ENCODE assay signal across 28 mouse cellular contexts in genomic region chr1:184903697-184904096, GRCm38 (mm10). TPM values are rescaled to one million over a fixed set of nuclear protein-coding genes. Genes with fewer than 3 reads are reported as not detected.
A peak's percentile ranks its signal among the peaks of the same experiment; 100 is the strongest.
DNase-seq lines count a peak whose midpoint lies in the region; ATAC-seq and TF ChIP-seq lines count a peak whose summit lies in the region.
"Had no signal": no experiment of that assay in that cellular context is flagged by ENCODE, and none has a peak within 500 bp of the region (broad histone marks: within the 10 kb centered on the region; RNA-seq: fewer than 3 reads in every experiment).

No protein-coding gene starts in this region.

- H3K27ac ChIP-seq in embryonic facial prominence, embryonic 14.5 days (replicated peaks; ENCODE audit: low read depth, low read length) = no peak overlapping the region
- no peak overlapping the region for H3K27ac ChIP-seq in embryonic facial prominence, embryonic 10.5 days (replicated peaks)
- 0 out of 2 replicates have a peak overlapping the region, but pooled peaks have one; percentile 74 for H3K27ac ChIP-seq in hindbrain, embryonic 10.5 days
- H3K27ac ChIP-seq in hindbrain, postnatal 0 days = no peak overlapping the region
- H3K27ac ChIP-seq in hindbrain, embryonic 12.5 days = no peak overlapping the region
- H3K27ac ChIP-seq in hindbrain, embryonic 13.5 days = no peak overlapping the region
- H3K27ac ChIP-seq in stomach, postnatal 0 days (replicated peaks) = no peak overlapping the region
- H3K27ac ChIP-seq: embryonic facial prominence, embryonic 12.5 days; embryonic facial prominence, embryonic 15.5 days; forebrain, embryonic 10.5 days; forebrain, embryonic 12.5 days had no signal

- H3K9me3 ChIP-seq in embryonic facial prominence, embryonic 14.5 days (ENCODE audit: control insufficient read depth, low read length) = no peaks in the 10 kb centered on the region
- no peaks in the 10 kb centered on the region for H3K9me3 ChIP-seq in embryonic facial prominence, embryonic 10.5 days
- H3K9me3 ChIP-seq in hindbrain, embryonic 10.5 days = no peaks in the 10 kb centered on the region
- H3K9me3 ChIP-seq in hindbrain, postnatal 0 days (ENCODE audit: low read length) = no peaks in the 10 kb centered on the region
- no peaks in the 10 kb centered on the region for H3K9me3 ChIP-seq in hindbrain, embryonic 12.5 days (replicated peaks)
- no peaks in the 10 kb centered on the region for H3K9me3 ChIP-seq in hindbrain, embryonic 13.5 days
- no peaks in the 10 kb centered on the region for H3K9me3 ChIP-seq in stomach, postnatal 0 days (ENCODE audit: control insufficient read depth, low read length)
- H3K9me3 ChIP-seq: embryonic facial prominence, embryonic 12.5 days; embryonic facial prominence, embryonic 15.5 days; forebrain, embryonic 10.5 days; forebrain, embryonic 12.5 days had no signal

- 75% methylated on average over 7 of the region's 7 CpGs for WGBS in embryonic facial prominence, embryonic 14.5 days
- WGBS in embryonic facial prominence, embryonic 10.5 days = 84% methylated on average over 7 of the region's 7 CpGs
- WGBS in hindbrain, embryonic 10.5 days = 44% methylated on average over 7 of the region's 7 CpGs
- WGBS in hindbrain, postnatal 0 days = 43% methylated on average over 7 of the region's 7 CpGs
- WGBS in hindbrain, embryonic 12.5 days = 53% methylated on average over 7 of the region's 7 CpGs
- WGBS in hindbrain, embryonic 13.5 days = 33% methylated on average over 7 of the region's 7 CpGs
- WGBS in stomach, postnatal 0 days = 74% methylated on average over 7 of the region's 7 CpGs

- no peak for TF ChIP-seq EP300 in stomach, postnatal 0 days (optimal IDR thresholded peaks at IDR 0.05)

- H3K4me2 ChIP-seq in embryonic facial prominence, embryonic 14.5 days (ENCODE audit: low read depth, low read length) = no peak overlapping the region
- H3K4me2 ChIP-seq in hindbrain, postnatal 0 days (ENCODE audit: low read depth, low read length) = no peak overlapping the region
- H3K4me2 ChIP-seq in hindbrain, embryonic 12.5 days (replicated peaks) = no peak overlapping the region
- no peak overlapping the region for H3K4me2 ChIP-seq in hindbrain, embryonic 13.5 days
- no peak overlapping the region for H3K4me2 ChIP-seq in stomach, postnatal 0 days (replicated peaks; ENCODE audit: low read depth)
- H3K4me2 ChIP-seq: embryonic facial prominence, embryonic 12.5 days; embryonic facial prominence, embryonic 15.5 days; forebrain, embryonic 12.5 days had no signal

- no peak overlapping the region for H3K4me3 ChIP-seq in embryonic facial prominence, embryonic 14.5 days (ENCODE audit: low read depth, low read length)
- H3K4me3 ChIP-seq in embryonic facial prominence, embryonic 10.5 days = no peak overlapping the region
- no peak overlapping the region for H3K4me3 ChIP-seq in hindbrain, embryonic 10.5 days
- H3K4me3 ChIP-seq in hindbrain, postnatal 0 days (ENCODE audit: low read length) = no peak overlapping the region
- H3K4me3 ChIP-seq in hindbrain, embryonic 12.5 days = no peak overlapping the region
- no peak overlapping the region for H3K4me3 ChIP-seq in hindbrain, embryonic 13.5 days
- no peak overlapping the region for H3K4me3 ChIP-seq in stomach, postnatal 0 days (ENCODE audit: low read depth, low read length)
- H3K4me3 ChIP-seq: embryonic facial prominence, embryonic 12.5 days; embryonic facial prominence, embryonic 15.5 days; erythroblast, embryonic 14.5 days; forebrain, embryonic 10.5 days; forebrain, embryonic 12.5 days had no signal

- ATAC-seq in embryonic facial prominence, embryonic 14.5 days (ENCODE audit: low read depth) = peak; percentile 50
- no peak for ATAC-seq in hindbrain, postnatal 0 days
- ATAC-seq in hindbrain, embryonic 12.5 days (ENCODE audit: low FRiP score) = 0 out of 2 replicates have a peak, but pooled peaks have one; percentile 15
- no peak for ATAC-seq in hindbrain, embryonic 13.5 days (ENCODE audit: low FRiP score)
- peak; percentile 60; the same call in 1 of the 2 replicates for ATAC-seq in stomach, postnatal 0 days (ENCODE audit: low FRiP score, low TSS enrichment)
- ATAC-seq: forebrain, embryonic 14.5 days; forebrain, embryonic 16.5 days had no signal

- peaks cover 64% of the 10 kb centered on the region for H3K36me3 ChIP-seq in embryonic facial prominence, embryonic 14.5 days (ENCODE audit: control insufficient read depth, insufficient read depth, low read length)
- peaks cover 81% of the 10 kb centered on the region for H3K36me3 ChIP-seq in embryonic facial prominence, embryonic 10.5 days (replicated peaks)
- peaks cover 63% of the 10 kb centered on the region for H3K36me3 ChIP-seq in hindbrain, embryonic 10.5 days
- H3K36me3 ChIP-seq in hindbrain, postnatal 0 days (ENCODE audit: insufficient read depth, low read length) = peaks cover 19% of the 10 kb centered on the region
- H3K36me3 ChIP-seq in hindbrain, embryonic 12.5 days = peaks cover 46% of the 10 kb centered on the region
- peaks cover 71% of the 10 kb centered on the region for H3K36me3 ChIP-seq in hindbrain, embryonic 13.5 days
- H3K36me3 ChIP-seq in stomach, postnatal 0 days (ENCODE audit: control insufficient read depth, insufficient read depth, low read length) = peaks cover 6% of the 10 kb centered on the region; the same call in 1 of the 2 replicates

- H3K27me3 ChIP-seq in embryonic facial prominence, embryonic 14.5 days (replicated peaks; ENCODE audit: control insufficient read depth, insufficient read depth, low read length) = no peaks in the 10 kb centered on the region
- no peaks in the 10 kb centered on the region for H3K27me3 ChIP-seq in embryonic facial prominence, embryonic 10.5 days (replicated peaks; ENCODE audit: low read depth, poor library complexity, severe bottlenecking)
- no peaks in the 10 kb centered on the region for H3K27me3 ChIP-seq in hindbrain, embryonic 10.5 days (ENCODE audit: insufficient read depth, poor library complexity, severe bottlenecking)
- no peaks in the 10 kb centered on the region for H3K27me3 ChIP-seq in hindbrain, postnatal 0 days (ENCODE audit: insufficient read depth, low read length)
- no peaks in the 10 kb centered on the region for H3K27me3 ChIP-seq in hindbrain, embryonic 12.5 days
- H3K27me3 ChIP-seq in hindbrain, embryonic 13.5 days = no peaks in the 10 kb centered on the region
- no peaks in the 10 kb centered on the region for H3K27me3 ChIP-seq in stomach, postnatal 0 days (ENCODE audit: control insufficient read depth, insufficient read depth, low read length)
- H3K27me3 ChIP-seq: embryonic facial prominence, embryonic 12.5 days; embryonic facial prominence, embryonic 15.5 days; forebrain, embryonic 12.5 days had no signal

- TF ChIP-seq CTCF in hindbrain, postnatal 0 days (IDR thresholded peaks at IDR 0.05; ENCODE audit: low read depth) = no peak
- no peak for TF ChIP-seq CTCF in stomach, postnatal 0 days (IDR thresholded peaks at IDR 0.05; ENCODE audit: low read depth)

- no peaks in the 10 kb centered on the region for H3K4me1 ChIP-seq in embryonic facial prominence, embryonic 14.5 days (ENCODE audit: control insufficient read depth, insufficient read depth, low read length)
- peaks cover 3% of the 10 kb centered on the region; the same call in 1 of the 2 replicates for H3K4me1 ChIP-seq in embryonic facial prominence, embryonic 10.5 days
- H3K4me1 ChIP-seq in hindbrain, embryonic 10.5 days (replicated peaks) = peaks cover 29% of the 10 kb centered on the region
- H3K4me1 ChIP-seq in hindbrain, postnatal 0 days (ENCODE audit: insufficient read depth, low read length) = no peaks in the 10 kb centered on the region
- H3K4me1 ChIP-seq in hindbrain, embryonic 12.5 days = peaks cover 24% of the 10 kb centered on the region
- H3K4me1 ChIP-seq in hindbrain, embryonic 13.5 days (replicated peaks) = peaks cover 41% of the 10 kb centered on the region
- no peaks in the 10 kb centered on the region for H3K4me1 ChIP-seq in stomach, postnatal 0 days (replicated peaks; ENCODE audit: control insufficient read depth, insufficient read depth)
- H3K4me1 ChIP-seq: embryonic facial prominence, embryonic 12.5 days; embryonic facial prominence, embryonic 15.5 days had no signal

- DNase-seq in embryonic facial prominence, embryonic 14.5 days (ENCODE audit: low spot score) = no peak
- DNase-seq in embryonic facial prominence, embryonic 10.5 days (ENCODE audit: low spot score) = no peak
- DNase-seq in hindbrain, embryonic 10.5 days (ENCODE audit: low spot score) = peak; percentile 23
- no peak for DNase-seq in hindbrain, postnatal 0 days (ENCODE audit: low spot score)
- DNase-seq in stomach, postnatal 0 days (ENCODE audit: low spot score) = no peak
- DNase-seq in kidney, adult 11 months = no peak
- DNase-seq: adrenal gland, adult 2 months; adrenal gland, postnatal 10 days; adrenal gland, postnatal 25 days; cerebellum, adult 11 months; cerebellum, adult 18-20 months; cerebellum, adult 8-10 months; cerebellum, adult 9-11 months; cerebellum, postnatal 14 days; cerebellum, postnatal 36 days; embryo, embryonic 11 days had no signal

- H3K9ac ChIP-seq in embryonic facial prominence, embryonic 14.5 days (ENCODE audit: low read depth, low read length) = no peak overlapping the region
- no peak overlapping the region for H3K9ac ChIP-seq in hindbrain, postnatal 0 days (replicated peaks; ENCODE audit: low read length)
- H3K9ac ChIP-seq in hindbrain, embryonic 12.5 days = no peak overlapping the region
- no peak overlapping the region for H3K9ac ChIP-seq in hindbrain, embryonic 13.5 days
- no peak overlapping the region for H3K9ac ChIP-seq in stomach, postnatal 0 days (ENCODE audit: low read length)
- H3K9ac ChIP-seq: embryonic facial prominence, embryonic 12.5 days; embryonic facial prominence, embryonic 15.5 days; forebrain, embryonic 12.5 days had no signal

RNA-seq across cellular contexts. Expression of gene C130074G19Rik, which starts 20.7 kb away (rescaled TPM):
- 2.3 and 2.7 TPM in 2 replicates for polyA plus RNA-seq in embryonic facial prominence, embryonic 14.5 days (2014; fragmentation: Nextera tagmentation; extraction: Ambion mirVana)
- 0.49 and 0.64 TPM in 2 replicates for polyA plus RNA-seq in embryonic facial prominence, embryonic 10.5 days (2016; fragmentation: Nextera tagmentation; extraction: Ambion mirVana)
- 0.64 and 0.72 TPM in 2 replicates for polyA plus RNA-seq in hindbrain, embryonic 10.5 days (2016; fragmentation: Nextera tagmentation; extraction: Ambion mirVana)
- total RNA-seq in hindbrain, postnatal 0 days (2014; rRNA removed) = 4.2 and 6.6 TPM in 2 replicates
- 1.1 TPM in 2 replicates for polyA plus RNA-seq in hindbrain, postnatal 0 days (2015; fragmentation: Nextera tagmentation; extraction: Ambion mirVana)
- polyA plus RNA-seq in hindbrain, embryonic 12.5 days (2016; fragmentation: Nextera tagmentation; extraction: Ambion mirVana) = 1.0 TPM in 2 replicates
- polyA plus RNA-seq in hindbrain, embryonic 13.5 days (2015; fragmentation: Nextera tagmentation; extraction: Ambion mirVana) = 1.1 and 1.2 TPM in 2 replicates
- polyA plus RNA-seq in stomach, postnatal 0 days (2015; fragmentation: Nextera tagmentation; extraction: Ambion mirVana) = 1.9 TPM in 2 replicates
- total RNA-seq: common myeloid progenitor, adult 5-6 weeks; MEL had no signal
- polyA plus RNA-seq: C2C12 had no signal

RNA-seq across cellular contexts. Expression of gene Marc2, which starts 57.4 kb away (rescaled TPM):
- polyA plus RNA-seq in embryonic facial prominence, embryonic 14.5 days (2014; fragmentation: Nextera tagmentation; extraction: Ambion mirVana) = 212 and 218 TPM in 2 replicates
- 78.9 and 82.0 TPM in 2 replicates for polyA plus RNA-seq in embryonic facial prominence, embryonic 10.5 days (2016; fragmentation: Nextera tagmentation; extraction: Ambion mirVana)
- polyA plus RNA-seq in hindbrain, embryonic 10.5 days (2016; fragmentation: Nextera tagmentation; extraction: Ambion mirVana) = 85.9 and 87.8 TPM in 2 replicates
- total RNA-seq in hindbrain, postnatal 0 days (2014; rRNA removed) = 56.6 and 62.1 TPM in 2 replicates
- 151 TPM in 2 replicates for polyA plus RNA-seq in hindbrain, postnatal 0 days (2015; fragmentation: Nextera tagmentation; extraction: Ambion mirVana)
- polyA plus RNA-seq in hindbrain, embryonic 12.5 days (2016; fragmentation: Nextera tagmentation; extraction: Ambion mirVana) = 105 and 121 TPM in 2 replicates
- polyA plus RNA-seq in hindbrain, embryonic 13.5 days (2015; fragmentation: Nextera tagmentation; extraction: Ambion mirVana) = 110 and 119 TPM in 2 replicates
- 197 and 217 TPM in 2 replicates for polyA plus RNA-seq in stomach, postnatal 0 days (2015; fragmentation: Nextera tagmentation; extraction: Ambion mirVana)

Comparison
In these comparisons a context has a peak if more than half of its experiments do, and no peak if none do; other contexts are left out.
1. ATAC-seq: peak in embryonic facial prominence, embryonic 14.5 days (single experiment), hindbrain, embryonic 12.5 days (single experiment) and stomach, postnatal 0 days (single experiment); none in hindbrain, postnatal 0 days (single experiment) and hindbrain, embryonic 13.5 days (single experiment).